In the genomic region with DNA sequence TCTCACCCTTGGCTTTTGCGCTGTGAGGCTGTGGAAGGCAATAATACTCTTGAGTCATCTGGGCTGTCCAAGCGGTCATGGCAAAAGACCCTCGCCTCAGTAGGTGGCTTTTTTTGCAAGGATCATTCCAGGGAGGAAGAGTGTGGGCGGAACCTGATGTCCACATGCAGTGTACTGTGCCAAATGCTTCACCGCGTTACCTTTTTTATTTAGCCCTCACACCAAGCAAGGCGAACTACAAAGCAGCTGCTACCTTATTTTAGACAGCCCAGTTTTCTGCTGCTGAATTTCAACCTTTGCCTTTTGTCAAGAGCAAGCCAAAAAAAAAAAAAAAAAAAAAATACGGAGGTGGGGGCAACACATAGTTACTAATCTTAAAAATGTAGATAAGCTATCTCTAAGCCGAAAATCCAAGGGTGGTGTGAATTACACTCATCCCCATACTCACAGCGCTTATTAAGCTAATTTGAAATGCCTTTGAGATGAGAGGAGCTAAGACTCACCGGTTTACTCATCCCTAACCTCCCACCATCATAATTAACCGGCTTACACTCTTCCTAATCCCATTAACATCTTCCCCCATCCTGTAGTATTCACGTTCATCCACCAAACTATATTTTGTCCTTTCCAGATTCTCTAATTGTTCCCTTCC, we compare ENCODE assay signal across 8 mouse cellular contexts. TPM values are rescaled to one million over a fixed set of nuclear protein-coding genes. Genes with fewer than 3 reads are reported as not detected.
DNase-seq lines count a peak whose midpoint lies in the region; ATAC-seq lines count a peak whose summit lies in the region.

No protein-coding gene starts in this region.

- H3K27ac ChIP-seq in forebrain, embryonic 12.5 days, result peak overlapping the region; percentile 97
- H3K27ac ChIP-seq in liver, embryonic 16.5 days (ENCODE audit: low read length), result peak overlapping the region; percentile 93

- peaks cover 27% of the 10 kb centered on the region for H3K4me1 ChIP-seq in erythroblast, embryonic 14.5 days (ENCODE audit: control insufficient read depth)
- peaks cover 23% of the 10 kb centered on the region for H3K4me1 ChIP-seq in forebrain, embryonic 12.5 days
- peaks cover 13% of the 10 kb centered on the region for H3K4me1 ChIP-seq in liver, embryonic 16.5 days (ENCODE audit: control insufficient read depth, low read depth, low read length)

- no peaks in the 10 kb centered on the region for H3K27me3 ChIP-seq in erythroblast, embryonic 14.5 days (ENCODE audit: control insufficient read depth)
- no peaks in the 10 kb centered on the region for H3K27me3 ChIP-seq in forebrain, embryonic 12.5 days
- H3K27me3 ChIP-seq in liver, embryonic 16.5 days (ENCODE audit: control insufficient read depth, insufficient read depth, low read depth, low read length), result no peaks in the 10 kb centered on the region

- H3K36me3 ChIP-seq in erythroblast, embryonic 14.5 days (ENCODE audit: control insufficient read depth), result no peaks in the 10 kb centered on the region
- H3K36me3 ChIP-seq in forebrain, embryonic 12.5 days (replicated peaks), result no peaks in the 10 kb centered on the region
- no peaks in the 10 kb centered on the region for H3K36me3 ChIP-seq in liver, embryonic 16.5 days (ENCODE audit: control insufficient read depth, insufficient read depth)

- peak overlapping the region; percentile 75 for H3K4me2 ChIP-seq in forebrain, embryonic 12.5 days
- peak overlapping the region; percentile 89 for H3K4me2 ChIP-seq in liver, embryonic 16.5 days (ENCODE audit: low read depth, low read length)

- peak overlapping the region; percentile 93 for H3K9ac ChIP-seq in forebrain, embryonic 12.5 days
- peak overlapping the region; percentile 91 for H3K9ac ChIP-seq in liver, embryonic 16.5 days (ENCODE audit: low read depth, low read length)

- 14% methylated on average over 13 of the region's 13 CpGs for WGBS in forebrain, embryonic 12.5 days
- WGBS in liver, embryonic 16.5 days (ENCODE audit: insufficient replicate concordance), result 20% methylated on average over 13 of the region's 13 CpGs

- DNase-seq in CD4-positive helper T cell, adult 2 months (ENCODE audit: low read depth, low spot score), result peak; percentile 9
- DNase-seq in telencephalon, adult 2 months (ENCODE audit: low read depth, low spot score), result peak; percentile 12
- DNase-seq in left cerebral cortex, adult 8-10 months (ENCODE audit: low spot score in 2 of 2), result no peak
- no peak for DNase-seq in thymus, postnatal 36 days

- H3K9me3 ChIP-seq in erythroblast, embryonic 14.5 days (ENCODE audit: control insufficient read depth, low read length), result no peaks in the 10 kb centered on the region
- H3K9me3 ChIP-seq in forebrain, embryonic 12.5 days, result no peaks in the 10 kb centered on the region
- H3K9me3 ChIP-seq in liver, embryonic 16.5 days (replicated peaks; ENCODE audit: control insufficient read depth, low read length), result no peaks in the 10 kb centered on the region

- peak overlapping the region; percentile 86 for H3K4me3 ChIP-seq in erythroblast, embryonic 14.5 days (replicated peaks)
- H3K4me3 ChIP-seq in forebrain, embryonic 12.5 days (replicated peaks), result peak overlapping the region; percentile 90
- H3K4me3 ChIP-seq in liver, embryonic 16.5 days (ENCODE audit: low read depth, low read length), result peak overlapping the region; percentile 89

- ATAC-seq in erythroblast, adult 5-6 weeks (replicated peaks; ENCODE audit: low FRiP score, poor library complexity, severe bottlenecking), result no peak
- no peak; the same call in 1 of the 2 replicates for ATAC-seq in forebrain, embryonic 12.5 days (ENCODE audit: low FRiP score)
- no peak for ATAC-seq in liver, embryonic 16.5 days (ENCODE audit: low read depth)

RNA-seq across cellular contexts. Expression of a gene that starts 0.9 kb away (rescaled TPM):
- polyA plus RNA-seq in erythroblast, embryonic 14.5 days (2012), result 0.15 and 0.17 TPM in 2 replicates
- 2.5 and 3.3 TPM in 2 replicates for total RNA-seq in erythroblast, adult 5-6 weeks (2015; ENCODE audit: low replicate concordance)
- 10.0 and 17.1 TPM in 2 replicates for total RNA-seq in erythroblast, adult 5-6 weeks (2017; ENCODE audit: low replicate concordance)
- polyA plus RNA-seq in forebrain, embryonic 12.5 days (2016; fragmentation: Nextera tagmentation; extraction: Ambion mirVana), result 32.9 and 34.9 TPM in 2 replicates
- 2.4 and 2.7 TPM in 2 replicates for polyA plus RNA-seq in liver, embryonic 16.5 days (2015; fragmentation: Nextera tagmentation; extraction: Ambion mirVana)
- total RNA-seq in left cerebral cortex, adult 8-10 months (2022), result 10 to 100 TPM; 39.5 to 41.0 (median 40.4) TPM

RNA-seq across cellular contexts. Expression of a gene that starts 53.7 kb away (rescaled TPM):
- 2.0 and 2.1 TPM in 2 replicates for polyA plus RNA-seq in erythroblast, embryonic 14.5 days (2012)
- total RNA-seq in erythroblast, adult 5-6 weeks (2015; ENCODE audit: low replicate concordance), result 9.6 and 16.9 TPM in 2 replicates
- 14.1 and 26.9 TPM in 2 replicates for total RNA-seq in erythroblast, adult 5-6 weeks (2017; ENCODE audit: low replicate concordance)
- polyA plus RNA-seq in forebrain, embryonic 12.5 days (2016; fragmentation: Nextera tagmentation; extraction: Ambion mirVana), result 22.8 and 25.2 TPM in 2 replicates
- 8.3 and 8.7 TPM in 2 replicates for polyA plus RNA-seq in liver, embryonic 16.5 days (2015; fragmentation: Nextera tagmentation; extraction: Ambion mirVana)
- total RNA-seq in left cerebral cortex, adult 8-10 months (2022), result 10 to 100 TPM; 42.2 to 48.0 (median 44.4) TPM

Comparison
In these comparisons a context has a peak if more than half of its experiments do, and no peak if none do; other contexts are left out.
1. DNase-seq: peak in CD4-positive helper T cell, adult 2 months (single experiment) and telencephalon, adult 2 months (single experiment); none in left cerebral cortex, adult 8-10 months (0 of 2) and thymus, postnatal 36 days (0 of 2).
2. Peak in every context shown above with its lines, with median percentiles within 50 percentile points of each other: H3K4me3 ChIP-seq.